Mouse (Mus musculus) heart, embryonic 10.5 days (tissue): ENCODE measurements around the gene Mdm1. TPM values are rescaled to one million over a fixed set of nuclear protein-coding genes. Genes with fewer than 3 reads are reported as not detected.

Experiments used
- DNase-seq: peaks from one replicate; pipeline ENCODE4 v3.0.0-alpha.2; 2017; ENCODE audit warnings: low spot score
- H3K27ac ChIP-seq: fragments of 300-500 bp; sonication (generic); 2 replicates; pipeline ENCODE4 v1.5.1; 2016; ENCODE audit warnings: mild to moderate bottlenecking
- H3K27me3 ChIP-seq: fragments of 300-500 bp; sonication (generic); 2 replicates; pipeline ENCODE4 v1.6.1; 2016; ENCODE audit warnings: mild to moderate bottlenecking; ENCODE audit not compliant: poor library complexity, insufficient read depth, severe bottlenecking
- H3K36me3 ChIP-seq: fragments of 300-500 bp; sonication (generic); 2 replicates; pipeline ENCODE4 v1.6.1; 2016; ENCODE audit warnings: mild to moderate bottlenecking, moderate library complexity
- H3K4me1 ChIP-seq: fragments of 300-500 bp; sonication (generic); 2 replicates; pipeline ENCODE4 v1.6.1; 2016; ENCODE audit warnings: mild to moderate bottlenecking
- H3K4me3 ChIP-seq: fragments of 300-500 bp; sonication (generic); 2 replicates; pipeline ENCODE4 v1.5.1; 2016; ENCODE audit warnings: mild to moderate bottlenecking, moderate library complexity
- H3K9me3 ChIP-seq: fragments of 300-500 bp; sonication (generic); 2 replicates; pipeline ENCODE4 v1.6.1; 2016; ENCODE audit warnings: mild to moderate bottlenecking, moderate library complexity
- WGBS: fragments of 180-500 bp; shearing (Covaris S2); methylation state at CpG from one replicate; pipeline ENCODE4 v1.1.7; 2016; 5-methylcytosine and 5-hydroxymethylcytosine counted together
- polyA plus RNA-seq: library from polyadenylated mRNA; unstranded; fragments of >200 nt; fragmentation: Nextera tagmentation; extraction: Ambion mirVana; gene quantifications from 2 replicates; pipeline ENCODE4 v1.2.1, GENCODE M21; 2016

Mdm1 gene
- polyA plus RNA-seq, 1 experiment from 2014 or later, result 28.7 TPM

DNA sequence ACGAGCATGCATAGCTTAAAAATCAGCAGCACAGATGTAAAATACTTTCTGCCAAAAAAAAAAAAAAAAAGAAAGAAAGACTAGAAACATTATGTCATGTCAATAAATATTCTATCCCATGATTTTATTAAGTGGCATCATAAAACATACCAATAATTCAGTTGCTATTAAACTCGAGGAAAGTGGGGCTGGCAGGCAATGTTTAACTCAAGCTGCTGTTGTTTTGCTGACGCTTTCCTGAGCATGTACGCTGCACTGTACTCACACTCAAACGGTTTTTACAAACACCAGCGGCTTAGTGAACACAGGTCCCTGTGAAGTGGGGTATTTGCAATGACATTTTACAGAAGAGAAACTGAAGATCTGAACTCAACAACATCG, 30.7 kb upstream of the Mdm1 start:
- no peak for DNase-seq
- peaks cover 19% of the 10 kb centered on the region for H3K4me1 ChIP-seq
- no peaks in the 10 kb centered on the region for H3K36me3 ChIP-seq
- H3K27me3 ChIP-seq, result no peaks in the 10 kb centered on the region
- H3K27ac ChIP-seq, result no peak overlapping the region
- H3K9me3 ChIP-seq, result no peaks in the 10 kb centered on the region
- 71% methylated on average over 7 of the region's 7 CpGs for WGBS
- no peak overlapping the region for H3K4me3 ChIP-seq

GRCm38 (mm10) chr10:118111621-118112020, 30.0 kb upstream of the Mdm1 start:
- 17% methylated on average over 7 of the region's 7 CpGs for WGBS
- H3K4me3 ChIP-seq, result no peak overlapping the region
- H3K27me3 ChIP-seq, result no peaks in the 10 kb centered on the region
- H3K4me1 ChIP-seq, result peaks cover 19% of the 10 kb centered on the region
- H3K27ac ChIP-seq, result no peak overlapping the region
- no peaks in the 10 kb centered on the region for H3K36me3 ChIP-seq
- H3K9me3 ChIP-seq, result no peaks in the 10 kb centered on the region
- DNase-seq, result no peak

DNA sequence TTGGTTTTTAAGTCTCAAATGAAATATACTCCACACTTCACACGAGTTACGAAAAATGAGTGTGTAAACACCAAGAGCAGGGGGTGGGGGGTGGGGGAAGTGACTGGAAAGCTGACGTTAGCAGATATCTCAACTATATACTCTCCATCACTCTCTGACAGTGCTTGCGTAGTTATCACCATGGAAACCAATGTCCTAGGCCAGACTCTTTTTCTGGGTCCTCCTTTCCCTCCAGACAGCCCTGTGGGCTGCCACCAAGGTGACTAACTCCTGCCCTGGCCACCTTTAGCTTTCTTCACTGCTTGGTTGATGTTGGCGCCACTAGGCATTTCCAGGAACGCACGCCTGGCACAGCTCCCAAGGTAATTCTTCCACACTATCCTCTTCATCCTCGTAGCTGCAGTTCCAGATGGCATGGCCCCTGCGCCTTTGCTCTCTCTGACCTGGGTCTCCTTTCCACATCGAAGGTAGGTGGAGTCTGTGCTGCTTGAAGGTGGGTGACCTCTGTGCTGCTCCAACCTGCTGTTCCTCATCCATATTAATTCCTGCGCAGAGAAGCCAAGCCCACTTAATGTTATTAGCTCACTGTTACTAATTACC, 29.2 kb upstream of the Mdm1 start:
- no peaks in the 10 kb centered on the region for H3K9me3 ChIP-seq
- H3K4me1 ChIP-seq, result peaks cover 16% of the 10 kb centered on the region
- no peak overlapping the region; the same call in 1 of the 2 replicates for H3K27ac ChIP-seq
- no peak for DNase-seq
- H3K4me3 ChIP-seq, result no peak overlapping the region
- 67% methylated on average over 11 of the region's 11 CpGs for WGBS
- no peaks in the 10 kb centered on the region for H3K27me3 ChIP-seq
- no peaks in the 10 kb centered on the region for H3K36me3 ChIP-seq

GRCm38 (mm10) chr10:118113256-118113682, 28.3 kb upstream of the Mdm1 start:
- Histone ChIP-seq H3K4me3 (no peak overlapping the region), H3K27me3 (no peaks in the 10 kb centered on the region), H3K4me1 (peaks cover 16% of the 10 kb centered on the region), H3K36me3 (no peaks in the 10 kb centered on the region), H3K27ac (0 out of 2 replicates have a peak overlapping the region, but pooled peaks have one; percentile 3), H3K9me3 (no peaks in the 10 kb centered on the region)
- no peak for DNase-seq
- 53% methylated on average over 9 of the region's 9 CpGs for WGBS

GRCm38 (mm10) chr10:118114271-118114670, 27.3 kb upstream of the Mdm1 start:
- no peaks in the 10 kb centered on the region for H3K9me3 ChIP-seq
- no peak overlapping the region for H3K4me3 ChIP-seq
- H3K27ac ChIP-seq, result no peak overlapping the region
- WGBS, result 83% methylated on average over 1 of the region's 1 CpGs
- no peaks in the 10 kb centered on the region for H3K27me3 ChIP-seq
- no peaks in the 10 kb centered on the region for H3K36me3 ChIP-seq
- peaks cover 16% of the 10 kb centered on the region for H3K4me1 ChIP-seq
- no peak for DNase-seq

DNA sequence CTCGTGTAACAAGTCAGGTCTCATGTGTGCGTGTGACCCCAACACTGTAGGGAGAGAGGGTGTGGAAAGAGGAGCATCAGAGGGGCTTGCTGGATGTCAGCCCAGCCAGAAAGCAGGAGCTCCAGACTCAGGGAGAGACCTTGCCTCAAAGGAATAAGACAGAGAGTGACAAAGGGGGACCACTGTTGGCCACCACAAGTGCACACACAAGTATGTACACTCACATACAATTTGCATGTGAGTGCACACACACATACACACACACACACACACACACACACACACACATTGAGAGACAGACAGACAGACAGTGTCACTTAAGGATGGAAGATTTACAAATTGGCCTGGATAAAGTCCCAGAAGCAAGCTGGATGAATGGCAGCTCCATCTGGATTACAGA, 25.2 kb upstream of the Mdm1 start:
- no peaks in the 10 kb centered on the region for H3K9me3 ChIP-seq
- no peak overlapping the region for H3K27ac ChIP-seq
- H3K4me3 ChIP-seq, result no peak overlapping the region
- 88% methylated on average over 2 of the region's 2 CpGs for WGBS
- DNase-seq, result no peak
- no peaks in the 10 kb centered on the region for H3K36me3 ChIP-seq
- peaks cover 10% of the 10 kb centered on the region for H3K4me1 ChIP-seq
- no peaks in the 10 kb centered on the region for H3K27me3 ChIP-seq

DNA sequence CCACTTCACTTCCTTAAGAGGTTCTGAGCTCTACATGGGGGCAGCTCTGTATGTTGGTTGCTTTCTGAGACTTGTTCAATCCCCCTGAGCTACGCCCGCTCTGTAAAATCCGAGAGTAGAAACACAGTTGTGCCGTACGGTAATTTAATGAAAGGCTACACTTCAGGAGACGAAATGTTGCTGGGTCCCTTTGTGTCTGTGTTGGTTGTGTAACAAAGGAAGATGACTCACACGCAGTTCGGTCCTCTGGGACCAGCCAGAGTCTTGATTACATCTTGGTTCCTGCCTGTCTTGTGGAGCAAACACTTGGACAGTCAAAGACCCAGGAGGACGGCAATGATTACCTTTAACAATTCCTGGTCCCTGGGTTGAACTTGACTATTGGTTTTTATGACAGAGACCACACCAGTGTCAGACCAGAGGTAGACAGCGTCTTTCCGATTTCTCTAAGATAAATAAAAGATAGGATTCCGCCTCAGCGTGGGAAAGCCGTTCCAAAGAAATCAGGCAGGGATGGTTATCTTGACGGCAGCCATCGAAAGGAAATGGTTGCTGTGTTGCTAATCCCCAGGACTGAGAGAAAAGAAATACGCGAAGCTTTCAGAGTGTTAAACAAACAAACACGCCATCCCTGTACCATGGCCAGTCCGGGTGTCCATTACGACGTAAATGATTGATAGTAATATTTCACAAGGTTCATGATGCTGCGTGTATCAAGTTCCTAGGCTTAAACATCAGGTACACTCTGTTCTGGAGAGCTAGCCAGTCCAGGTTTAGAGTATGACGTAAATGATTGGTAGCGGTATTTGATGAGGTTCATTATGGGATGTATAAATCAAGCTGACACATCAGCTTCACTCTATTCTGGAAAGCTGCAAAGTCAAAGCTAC, 20.3 kb upstream of the Mdm1 start:
- Histone ChIP-seq H3K27me3 (no peaks in the 10 kb centered on the region), H3K36me3 (no peaks in the 10 kb centered on the region), H3K4me1 (no peaks in the 10 kb centered on the region; the same call in 1 of the 2 replicates), H3K9me3 (no peaks in the 10 kb centered on the region), H3K4me3 (0 out of 2 replicates have a peak overlapping the region, but pooled peaks have one; percentile 3), H3K27ac (no peak overlapping the region)
- WGBS, result 63% methylated on average over 25 of the region's 25 CpGs
- DNase-seq, result no peak

DNA sequence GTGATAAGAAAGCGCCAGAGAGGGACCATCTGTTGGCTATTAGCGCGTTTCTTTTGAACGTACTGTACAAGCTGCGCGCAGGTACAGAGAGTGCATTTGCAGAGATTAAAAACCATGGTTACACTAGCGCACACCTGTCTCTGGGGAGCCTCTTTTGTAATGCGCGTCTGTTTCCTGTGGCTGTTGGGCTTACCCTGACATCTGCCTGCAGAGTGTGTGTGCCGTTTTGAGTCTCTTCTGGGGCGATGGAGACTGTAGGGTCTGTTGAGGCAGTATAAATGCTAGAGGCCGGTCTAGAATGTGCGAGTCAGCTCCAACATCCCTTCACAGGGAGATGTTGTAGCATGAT, 19.7 kb upstream of the Mdm1 start:
- Histone ChIP-seq H3K27me3 (no peaks in the 10 kb centered on the region), H3K9me3 (no peaks in the 10 kb centered on the region), H3K4me3 (0 out of 2 replicates have a peak overlapping the region, but pooled peaks have one; percentile 3), H3K4me1 (no peaks in the 10 kb centered on the region; the same call in 1 of the 2 replicates), H3K36me3 (no peaks in the 10 kb centered on the region), H3K27ac (no peak overlapping the region)
- no peak for DNase-seq
- WGBS, result 50% methylated on average over 13 of the region's 13 CpGs

DNA sequence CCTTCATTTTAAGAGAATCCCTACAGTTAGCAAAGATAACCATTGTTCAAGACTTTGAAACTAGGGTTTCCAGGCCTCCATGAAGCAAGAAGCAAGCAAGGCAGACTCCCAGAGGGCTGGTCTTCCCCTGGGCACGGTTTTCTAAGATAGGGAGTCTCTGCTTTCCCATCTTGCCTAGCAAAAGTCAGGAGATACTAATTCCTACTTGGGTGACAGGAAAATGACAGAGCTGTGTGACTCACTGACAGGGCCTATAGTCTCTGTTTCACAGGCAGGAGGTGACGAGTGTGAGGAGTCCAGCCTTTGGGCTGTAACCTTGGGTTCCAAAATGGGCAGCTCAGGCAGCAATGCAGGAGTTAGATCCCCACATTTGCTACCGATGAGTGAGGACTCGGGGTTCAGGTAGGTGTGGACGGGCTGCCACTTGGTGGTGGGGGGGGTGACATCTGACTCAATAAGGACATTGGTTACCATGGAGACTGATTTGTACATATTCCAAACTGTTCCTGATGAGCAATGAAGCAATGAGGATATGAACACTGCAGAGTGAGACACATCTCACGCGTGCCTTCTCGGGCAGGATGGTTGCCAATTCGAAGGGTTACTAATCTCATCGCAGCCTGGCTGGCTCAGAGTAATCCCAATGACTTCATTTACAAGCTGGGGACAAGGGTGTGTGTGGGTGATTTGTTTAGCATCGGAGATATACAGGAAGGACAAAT, 19.0 kb upstream of the Mdm1 start:
- H3K4me1 ChIP-seq, result no peaks in the 10 kb centered on the region; the same call in 1 of the 2 replicates
- H3K27me3 ChIP-seq, result no peaks in the 10 kb centered on the region
- H3K9me3 ChIP-seq, result no peaks in the 10 kb centered on the region
- DNase-seq, result no peak
- 84% methylated on average over 11 of the region's 11 CpGs for WGBS
- no peak overlapping the region for H3K27ac ChIP-seq
- H3K4me3 ChIP-seq, result no peak overlapping the region
- H3K36me3 ChIP-seq, result no peaks in the 10 kb centered on the region

DNA sequence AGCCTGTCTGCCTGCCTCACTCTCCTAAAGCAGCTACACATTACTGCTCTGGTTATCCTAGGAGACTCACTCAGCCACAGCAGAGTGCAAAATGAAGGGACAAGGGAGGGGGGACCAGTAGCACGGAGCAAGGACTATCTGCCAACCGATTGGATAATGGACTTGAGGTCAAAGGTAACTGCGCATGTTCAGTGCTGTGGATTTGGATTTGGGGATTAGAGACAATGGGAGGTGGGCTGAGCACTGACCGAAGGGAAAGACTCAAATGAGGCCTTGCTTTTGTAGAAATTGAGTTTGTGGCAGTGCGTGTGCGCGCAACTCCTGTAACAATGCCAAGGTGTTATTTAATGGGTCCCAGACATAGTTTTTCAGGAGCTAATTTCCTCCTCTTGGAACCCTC, 16.4 kb upstream of the Mdm1 start:
- Histone ChIP-seq H3K27me3 (peaks cover 18% of the 10 kb centered on the region), H3K27ac (no peak overlapping the region), H3K4me1 (no peaks in the 10 kb centered on the region; the same call in 1 of the 2 replicates), H3K4me3 (no peak overlapping the region), H3K36me3 (no peaks in the 10 kb centered on the region), H3K9me3 (no peaks in the 10 kb centered on the region)
- WGBS, result 92% methylated on average over 7 of the region's 7 CpGs
- no peak for DNase-seq

GRCm38 (mm10) chr10:118125776-118126445, 15.7 kb upstream of the Mdm1 start:
- Histone ChIP-seq H3K27ac (no peak overlapping the region), H3K9me3 (no peaks in the 10 kb centered on the region), H3K4me3 (no peak overlapping the region), H3K4me1 (no peaks in the 10 kb centered on the region; the same call in 1 of the 2 replicates), H3K36me3 (no peaks in the 10 kb centered on the region), H3K27me3 (peaks cover 18% of the 10 kb centered on the region)
- 78% methylated on average over 25 of the region's 25 CpGs for WGBS
- DNase-seq, result no peak

DNA sequence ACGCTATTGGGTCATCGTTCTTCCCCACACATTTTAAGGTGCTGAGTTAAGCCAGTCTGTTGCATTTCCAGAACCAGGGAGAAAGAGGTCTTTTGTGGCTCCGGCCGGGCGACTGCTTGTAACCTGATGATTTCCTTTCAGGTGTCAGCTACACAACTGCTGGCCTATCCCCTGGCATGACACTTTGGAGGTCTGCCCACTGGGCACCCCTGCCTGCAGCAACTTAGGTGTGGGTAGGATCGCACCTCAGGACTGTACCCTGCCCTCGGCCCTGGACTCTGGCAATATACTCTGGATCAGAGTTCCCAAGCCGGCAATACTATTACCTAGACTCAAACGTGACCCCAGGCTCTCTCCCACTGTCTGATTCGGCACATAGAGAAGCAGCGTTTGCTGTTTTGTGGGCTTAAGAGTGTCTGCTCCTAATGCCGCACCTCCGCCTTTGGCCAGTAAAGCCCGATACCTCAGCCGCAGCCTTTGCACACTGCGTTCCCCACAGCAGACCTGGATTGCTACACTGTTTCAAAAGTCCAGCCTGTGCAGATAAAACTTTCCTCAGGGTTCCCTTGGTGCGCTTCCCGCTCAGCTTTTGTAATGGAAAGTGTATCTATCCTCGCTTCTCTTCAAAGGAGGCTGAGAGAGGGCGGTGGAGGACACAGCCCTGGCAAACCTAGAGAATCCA, 12.5 kb upstream of the Mdm1 start:
- H3K4me3 ChIP-seq, result 0 out of 2 replicates have a peak overlapping the region, but pooled peaks have one; percentile 6
- 48% methylated on average over 20 of the region's 20 CpGs for WGBS
- no peak overlapping the region for H3K27ac ChIP-seq
- no peaks in the 10 kb centered on the region for H3K36me3 ChIP-seq
- no peaks in the 10 kb centered on the region for H3K4me1 ChIP-seq
- no peaks in the 10 kb centered on the region for H3K9me3 ChIP-seq
- H3K27me3 ChIP-seq, result peaks cover 18% of the 10 kb centered on the region
- no peak for DNase-seq
